Mouse (Mus musculus) layer of hippocampus, adult 9-11 months (tissue): ENCODE data around the gene Zfp711.

Experiments used
- DNase-seq: peaks from one replicate; pipeline ENCODE4 v3.0.0; 2022

The Zfp711 gene

GRCm38 (mm10) chrX:112600511-112601305 lies at the start of gene Zfp711:
TSS of gene Zfp711 (plus strand) at chrX:112600526.
- DNase-seq, result peak; percentile 49

DNA sequence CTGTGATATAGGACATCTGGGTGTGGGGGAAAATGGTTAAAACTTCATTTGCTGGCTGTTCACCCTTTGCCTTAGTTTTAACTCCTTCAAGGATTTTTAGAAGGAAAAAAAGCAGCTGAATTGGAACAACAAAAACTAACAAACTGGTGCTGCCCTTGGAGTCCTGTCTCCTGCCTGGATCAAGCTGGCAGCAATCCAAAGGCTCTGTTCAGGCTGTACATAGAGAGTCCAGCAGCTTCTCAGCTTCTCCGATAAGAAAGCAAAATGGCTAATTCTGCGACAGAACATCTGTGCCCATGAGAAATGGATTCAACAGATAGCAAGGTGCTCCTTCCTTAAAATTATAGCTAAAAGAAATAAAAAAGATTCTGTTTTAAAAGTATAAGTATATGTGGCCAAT lies 32.6 kb upstream of the Zfp711 start:
- no peak for DNase-seq

GRCm38 (mm10) chrX:112601306-112602120 lies 1.2 kb downstream of the Zfp711 start:
- no peak for DNase-seq

DNA sequence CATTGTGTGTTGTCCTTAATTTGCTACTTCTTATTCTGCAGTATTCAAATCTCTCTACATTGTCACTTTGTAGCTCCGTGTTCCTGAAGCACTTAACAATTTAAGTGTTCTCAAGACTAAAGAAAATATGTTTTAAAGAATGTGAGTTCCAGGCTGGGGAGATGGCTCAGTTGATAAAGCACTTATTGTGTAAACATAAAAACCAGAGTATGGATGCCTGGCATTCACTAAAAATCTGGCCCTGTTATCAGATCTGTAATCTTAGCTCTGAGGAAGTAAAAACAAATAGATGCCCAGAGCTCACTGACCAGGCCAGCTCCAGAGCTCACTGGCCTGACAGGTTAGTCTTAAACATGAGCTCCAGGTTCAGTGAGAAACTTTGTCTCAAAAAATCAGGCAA lies 75.2 kb downstream of the Zfp711 start:
- DNase-seq, result no peak

DNA sequence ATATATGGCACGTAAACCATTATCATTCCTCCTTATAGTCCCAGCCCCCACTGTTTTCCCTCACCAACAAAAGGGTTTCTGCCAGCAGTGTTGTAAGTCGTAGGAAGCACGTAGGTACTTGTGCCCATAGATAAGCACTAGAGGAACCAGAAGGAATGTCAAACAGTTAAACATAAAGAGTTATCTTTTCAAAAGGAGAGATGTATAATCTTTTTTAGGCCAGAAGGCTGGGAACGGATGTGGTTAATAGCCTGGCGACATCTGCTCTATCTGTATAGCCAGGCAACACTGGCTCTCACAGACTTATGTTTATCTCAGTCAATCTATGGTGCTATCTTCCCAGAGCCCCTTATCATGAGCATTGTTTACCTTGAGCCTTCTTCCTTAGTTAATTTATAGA lies 80.3 kb downstream of the Zfp711 start:
- no peak for DNase-seq
